Mouse (Mus musculus): Measurements from ENCODE around the gene Inpp4b. TPM values are rescaled to one million over a fixed set of nuclear protein-coding genes. Genes with fewer than 3 reads are reported as not detected.

The Inpp4b gene
- polyA plus RNA-seq, 1 experiment from 2014 or later = 11.0 TPM

- ATAC-seq = 0 out of 2 replicates have a peak, but pooled peaks have one; percentile 56
- H3K9me3 ChIP-seq (replicated peaks; ENCODE audit: control insufficient read depth, low read length, poor library complexity, severe bottlenecking) = no peaks in the 10 kb centered on the region
- H3K9ac ChIP-seq (ENCODE audit: low read depth, low read length) = no peak overlapping the region
- 44% methylated on average over 8 of the region's 8 CpGs for WGBS
- H3K27ac ChIP-seq (ENCODE audit: low read length) = no peak overlapping the region
- H3K4me2 ChIP-seq (ENCODE audit: low read length) = no peak overlapping the region
- H3K4me1 ChIP-seq (ENCODE audit: control insufficient read depth, insufficient read depth, low read length) = no peaks in the 10 kb centered on the region
- H3K27me3 ChIP-seq (ENCODE audit: control insufficient read depth, insufficient read depth, low read depth, low read length) = no peaks in the 10 kb centered on the region
- no peaks in the 10 kb centered on the region for H3K36me3 ChIP-seq (ENCODE audit: control insufficient read depth, insufficient read depth, low read length)
- H3K4me3 ChIP-seq (ENCODE audit: low read depth, low read length) = no peak overlapping the region
These were observed 642.8 kb downstream of the Inpp4b start for GRCm38 (mm10) chr8:81985128-81985665.

- Histone ChIP-seq H3K4me2 (ENCODE audit: low read length) (no peak overlapping the region), H3K9me3 (replicated peaks; ENCODE audit: control insufficient read depth, low read length, poor library complexity, severe bottlenecking) (no peaks in the 10 kb centered on the region), H3K9ac (ENCODE audit: low read depth, low read length) (no peak overlapping the region), H3K4me3 (ENCODE audit: low read depth, low read length) (no peak overlapping the region), H3K36me3 (ENCODE audit: control insufficient read depth, insufficient read depth, low read length) (no peaks in the 10 kb centered on the region), H3K27ac (ENCODE audit: low read length) (no peak overlapping the region), H3K27me3 (ENCODE audit: control insufficient read depth, insufficient read depth, low read depth, low read length) (no peaks in the 10 kb centered on the region), H3K4me1 (ENCODE audit: control insufficient read depth, insufficient read depth, low read length) (no peaks in the 10 kb centered on the region)
- 90% methylated on average over 3 of the region's 3 CpGs for WGBS
- no peak for ATAC-seq
These were observed 650.6 kb downstream of the Inpp4b start for GRCm38 (mm10) chr8:81992966-81993365.

GRCm38 (mm10) chr8:81996239-81996638 is 653.9 kb downstream of the Inpp4b start:
- no peaks in the 10 kb centered on the region for H3K9me3 ChIP-seq (replicated peaks; ENCODE audit: control insufficient read depth, low read length, poor library complexity, severe bottlenecking)
- H3K27me3 ChIP-seq (ENCODE audit: control insufficient read depth, insufficient read depth, low read depth, low read length) = no peaks in the 10 kb centered on the region
- H3K27ac ChIP-seq (ENCODE audit: low read length) = no peak overlapping the region
- H3K4me1 ChIP-seq (ENCODE audit: control insufficient read depth, insufficient read depth, low read length) = no peaks in the 10 kb centered on the region
- ATAC-seq = no peak
- no peaks in the 10 kb centered on the region for H3K36me3 ChIP-seq (ENCODE audit: control insufficient read depth, insufficient read depth, low read length)
- H3K4me3 ChIP-seq (ENCODE audit: low read depth, low read length) = no peak overlapping the region
- H3K4me2 ChIP-seq (ENCODE audit: low read length) = no peak overlapping the region
- H3K9ac ChIP-seq (ENCODE audit: low read depth, low read length) = no peak overlapping the region
- 88% methylated on average over 3 of the region's 3 CpGs for WGBS

GRCm38 (mm10) chr8:81996823-81997222 is 654.5 kb downstream of the Inpp4b start:
- no peak overlapping the region for H3K27ac ChIP-seq (ENCODE audit: low read length)
- H3K4me3 ChIP-seq (ENCODE audit: low read depth, low read length) = no peak overlapping the region
- H3K4me1 ChIP-seq (ENCODE audit: control insufficient read depth, insufficient read depth, low read length) = no peaks in the 10 kb centered on the region
- no peak overlapping the region for H3K9ac ChIP-seq (ENCODE audit: low read depth, low read length)
- no peaks in the 10 kb centered on the region for H3K9me3 ChIP-seq (replicated peaks; ENCODE audit: control insufficient read depth, low read length, poor library complexity, severe bottlenecking)
- no peaks in the 10 kb centered on the region for H3K27me3 ChIP-seq (ENCODE audit: control insufficient read depth, insufficient read depth, low read depth, low read length)
- H3K4me2 ChIP-seq (ENCODE audit: low read length) = no peak overlapping the region
- H3K36me3 ChIP-seq (ENCODE audit: control insufficient read depth, insufficient read depth, low read length) = no peaks in the 10 kb centered on the region
- 82% methylated on average over 1 of the region's 1 CpGs for WGBS
- ATAC-seq = no peak

GRCm38 (mm10) chr8:82004158-82004557 is 661.8 kb downstream of the Inpp4b start:
- ATAC-seq = peak; percentile 60; the same call in 1 of the 2 replicates

GRCm38 (mm10) chr8:82005466-82005865 is 663.1 kb downstream of the Inpp4b start:
- Histone ChIP-seq H3K36me3 (ENCODE audit: control insufficient read depth, insufficient read depth, low read length) (no peaks in the 10 kb centered on the region), H3K9ac (ENCODE audit: low read depth, low read length) (no peak overlapping the region), H3K4me1 (ENCODE audit: control insufficient read depth, insufficient read depth, low read length) (no peaks in the 10 kb centered on the region), H3K4me3 (ENCODE audit: low read depth, low read length) (no peak overlapping the region), H3K27me3 (ENCODE audit: control insufficient read depth, insufficient read depth, low read depth, low read length) (no peaks in the 10 kb centered on the region), H3K9me3 (replicated peaks; ENCODE audit: control insufficient read depth, low read length, poor library complexity, severe bottlenecking) (no peaks in the 10 kb centered on the region), H3K27ac (ENCODE audit: low read length) (no peak overlapping the region), H3K4me2 (ENCODE audit: low read length) (no peak overlapping the region)
- no peak for ATAC-seq
- WGBS = 80% methylated on average over 2 of the region's 2 CpGs

More at GRCm38 (mm10) chr8:82004158-82004557, 661.8 kb downstream of the Inpp4b start:
- H3K4me1 ChIP-seq (ENCODE audit: control insufficient read depth, insufficient read depth, low read length) = no peaks in the 10 kb centered on the region
- H3K4me3 ChIP-seq (ENCODE audit: low read depth, low read length) = no peak overlapping the region
- no peaks in the 10 kb centered on the region for H3K36me3 ChIP-seq (ENCODE audit: control insufficient read depth, insufficient read depth, low read length)
- H3K27me3 ChIP-seq (ENCODE audit: control insufficient read depth, insufficient read depth, low read depth, low read length) = no peaks in the 10 kb centered on the region
- 71% methylated on average over 4 of the region's 4 CpGs for WGBS
- H3K4me2 ChIP-seq (ENCODE audit: low read length) = no peak overlapping the region
- H3K9me3 ChIP-seq (replicated peaks; ENCODE audit: control insufficient read depth, low read length, poor library complexity, severe bottlenecking) = no peaks in the 10 kb centered on the region
- no peak overlapping the region for H3K9ac ChIP-seq (ENCODE audit: low read depth, low read length)
- no peak overlapping the region for H3K27ac ChIP-seq (ENCODE audit: low read length)

- no peaks in the 10 kb centered on the region for H3K36me3 ChIP-seq (ENCODE audit: control insufficient read depth, insufficient read depth, low read length)
- no peak for ATAC-seq
- no peaks in the 10 kb centered on the region for H3K4me1 ChIP-seq (ENCODE audit: control insufficient read depth, insufficient read depth, low read length)
- H3K4me3 ChIP-seq (ENCODE audit: low read depth, low read length) = no peak overlapping the region
- WGBS = 76% methylated on average over 5 of the region's 5 CpGs
- no peaks in the 10 kb centered on the region for H3K27me3 ChIP-seq (ENCODE audit: control insufficient read depth, insufficient read depth, low read depth, low read length)
- no peak overlapping the region for H3K9ac ChIP-seq (ENCODE audit: low read depth, low read length)
- H3K27ac ChIP-seq (ENCODE audit: low read length) = no peak overlapping the region
- no peak overlapping the region for H3K4me2 ChIP-seq (ENCODE audit: low read length)
- H3K9me3 ChIP-seq (replicated peaks; ENCODE audit: control insufficient read depth, low read length, poor library complexity, severe bottlenecking) = no peaks in the 10 kb centered on the region
These were observed 675.4 kb downstream of the Inpp4b start for GRCm38 (mm10) chr8:82017792-82018191.

- Histone ChIP-seq H3K9me3 (replicated peaks; ENCODE audit: control insufficient read depth, low read length, poor library complexity, severe bottlenecking) (no peaks in the 10 kb centered on the region), H3K9ac (ENCODE audit: low read depth, low read length) (no peak overlapping the region), H3K4me2 (ENCODE audit: low read length) (no peak overlapping the region), H3K27me3 (ENCODE audit: control insufficient read depth, insufficient read depth, low read depth, low read length) (no peaks in the 10 kb centered on the region), H3K36me3 (ENCODE audit: control insufficient read depth, insufficient read depth, low read length) (no peaks in the 10 kb centered on the region), H3K4me1 (ENCODE audit: control insufficient read depth, insufficient read depth, low read length) (peaks cover 4% of the 10 kb centered on the region; the same call in 1 of the 2 replicates), H3K4me3 (ENCODE audit: low read depth, low read length) (no peak overlapping the region), H3K27ac (ENCODE audit: low read length) (no peak overlapping the region)
- peak; percentile 81 for ATAC-seq
- WGBS = 34% methylated on average over 3 of the region's 3 CpGs
These were observed 685.0 kb downstream of the Inpp4b start for GRCm38 (mm10) chr8:82027401-82027800.

GRCm38 (mm10) chr8:82028896-82029295 is 686.5 kb downstream of the Inpp4b start:
- 11% methylated on average over 1 of the region's 1 CpGs for WGBS
- peaks cover 4% of the 10 kb centered on the region; the same call in 1 of the 2 replicates for H3K4me1 ChIP-seq (ENCODE audit: control insufficient read depth, insufficient read depth, low read length)
- no peak overlapping the region for H3K9ac ChIP-seq (ENCODE audit: low read depth, low read length)

More at GRCm38 (mm10) chr8:82028896-82029295, 686.5 kb downstream of the Inpp4b start:
- Histone ChIP-seq H3K27ac (ENCODE audit: low read length) (no peak overlapping the region), H3K4me2 (ENCODE audit: low read length) (no peak overlapping the region), H3K4me3 (ENCODE audit: low read depth, low read length) (no peak overlapping the region), H3K27me3 (ENCODE audit: control insufficient read depth, insufficient read depth, low read depth, low read length) (no peaks in the 10 kb centered on the region), H3K9me3 (replicated peaks; ENCODE audit: control insufficient read depth, low read length, poor library complexity, severe bottlenecking) (no peaks in the 10 kb centered on the region), H3K36me3 (ENCODE audit: control insufficient read depth, insufficient read depth, low read length) (no peaks in the 10 kb centered on the region)
- peak; percentile 69 for ATAC-seq
